Mouse (Mus musculus) megakaryocyte progenitor cell, adult 5-6 weeks (primary cell): ENCODE measurements at regions not wholly inside any gene's neighbourhood (a gene's known extent, or its start where the extent isn't known, plus 50 kb on each side); places are given as distances from the start of the nearest gene placed in this dataset.
"Not testable (repeated sequence)": the region's sequence is repeated elsewhere in the genome, so short reads cannot be mapped to it uniquely, and the experiment has no call there.

ENCODE experiments used
- ATAC-seq: replicated peaks from 2 replicates; pipeline ENCODE4 v1.8.0; 2016; ENCODE audit warnings: mild to moderate bottlenecking, moderate TSS enrichment, inconsistent platforms; ENCODE audit not compliant: poor library complexity

- no peak for ATAC-seq
Observed at GRCm38 (mm10) chr7:75360874-75361273, 51.8 kb upstream of the Sv2b start.

GRCm38 (mm10) chr7:75362541-75362940 is 53.5 kb upstream of the Sv2b start:
- ATAC-seq = peak; percentile 24; the same call in 1 of the 2 replicates

GRCm38 (mm10) chr7:75365480-75365879 is 56.4 kb upstream of the Sv2b start:
- ATAC-seq = peak; percentile 72

GRCm38 (mm10) chr7:75366285-75366882 is 57.3 kb upstream of the Sv2b start:
- ATAC-seq = peak; percentile 59

GRCm38 (mm10) chr7:75368315-75368714 is 59.3 kb upstream of the Sv2b start:
- no peak for ATAC-seq

GRCm38 (mm10) chr7:75369366-75369765 is 60.3 kb upstream of the Sv2b start:
- ATAC-seq = no peak

- ATAC-seq = peak; percentile 76
Observed at GRCm38 (mm10) chr7:75370595-75371519, 61.8 kb upstream of the Sv2b start.

GRCm38 (mm10) chr7:75371520-75371876 is 62.4 kb upstream of the Sv2b start:
- peak; percentile 2; the same call in 1 of the 2 replicates for ATAC-seq

- peak; percentile 86 for ATAC-seq
Observed at GRCm38 (mm10) chr7:75371991-75372390, 62.9 kb upstream of the Sv2b start.

- no peak for ATAC-seq
Observed at GRCm38 (mm10) chr7:75372892-75373444, 63.9 kb upstream of the Sv2b start.

GRCm38 (mm10) chr7:75374506-75374905 is 65.4 kb upstream of the Sv2b start:
- no peak for ATAC-seq

GRCm38 (mm10) chr7:75379595-75379994 is 70.5 kb upstream of the Sv2b start:
- ATAC-seq = no peak

- no peak for ATAC-seq
Observed at GRCm38 (mm10) chr7:75384506-75384911, 70.8 kb upstream of the Akap13 start.

GRCm38 (mm10) chr7:75387033-75387432 is 68.3 kb upstream of the Akap13 start:
- ATAC-seq = no peak

GRCm38 (mm10) chr7:75387821-75388431 is 67.4 kb upstream of the Akap13 start:
- ATAC-seq = no peak

- peak; percentile 96 for ATAC-seq
Observed at GRCm38 (mm10) chr7:75390162-75390561, 65.2 kb upstream of the Akap13 start.

- ATAC-seq = no peak
Observed at GRCm38 (mm10) chr7:75392783-75393182, 62.6 kb upstream of the Akap13 start.

GRCm38 (mm10) chr7:75393466-75393865 is 61.9 kb upstream of the Akap13 start:
- no peak for ATAC-seq

- ATAC-seq = no peak
Observed at GRCm38 (mm10) chr7:75394866-75395580, 60.3 kb upstream of the Akap13 start.

- no peak for ATAC-seq
Observed at GRCm38 (mm10) chr7:75397559-75397958, 57.8 kb upstream of the Akap13 start.

- ATAC-seq = not testable (repeated sequence)
Observed at GRCm38 (mm10) chr7:75398480-75398879, 56.9 kb upstream of the Akap13 start.
